Mouse (Mus musculus): ENCODE data around the gene Car1.
"Not testable (repeated sequence)": the region's sequence is repeated elsewhere in the genome, so short reads cannot be mapped to it uniquely, and the experiment has no call there.

The Car1 gene

DNA sequence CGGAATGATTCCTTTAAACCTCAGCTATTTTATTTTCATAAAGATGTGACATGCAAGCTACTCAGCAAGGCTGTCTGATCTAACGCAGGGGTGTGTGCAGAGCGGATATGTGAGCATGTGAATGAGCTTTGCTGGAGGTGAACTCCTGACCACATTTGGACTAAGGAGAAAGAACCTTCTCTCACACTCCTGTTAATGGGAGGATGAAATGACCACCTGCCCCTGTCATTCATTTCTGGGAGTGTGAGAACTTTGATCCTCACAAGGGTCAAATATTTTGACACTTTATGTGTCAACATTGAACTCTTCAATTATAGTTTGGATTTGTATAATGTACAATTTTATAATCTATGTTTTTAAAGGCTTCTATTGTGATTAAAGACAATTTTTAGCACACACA, 25.8 kb downstream of the Car1 start:
- DNase-seq: not testable (repeated sequence)

DNA sequence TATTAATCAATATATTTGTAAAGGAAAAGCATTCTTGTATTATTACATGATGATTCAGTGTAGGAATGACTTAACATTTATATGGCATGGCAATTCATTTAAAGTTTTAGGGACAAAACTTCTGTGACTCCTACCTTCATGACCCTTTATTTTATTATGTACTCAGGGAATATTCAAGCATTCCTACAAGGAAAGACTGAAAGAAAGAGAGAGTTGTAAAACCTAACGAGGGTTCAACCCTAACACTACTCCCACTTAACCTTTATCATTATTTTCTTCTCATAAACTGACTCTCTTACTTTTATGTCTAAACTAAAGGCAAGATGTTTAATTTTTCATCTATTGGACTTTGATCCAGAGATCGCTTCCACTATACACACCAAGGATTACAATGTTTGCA, 28.0 kb downstream of the Car1 start:
- DNase-seq: no peak

DNA sequence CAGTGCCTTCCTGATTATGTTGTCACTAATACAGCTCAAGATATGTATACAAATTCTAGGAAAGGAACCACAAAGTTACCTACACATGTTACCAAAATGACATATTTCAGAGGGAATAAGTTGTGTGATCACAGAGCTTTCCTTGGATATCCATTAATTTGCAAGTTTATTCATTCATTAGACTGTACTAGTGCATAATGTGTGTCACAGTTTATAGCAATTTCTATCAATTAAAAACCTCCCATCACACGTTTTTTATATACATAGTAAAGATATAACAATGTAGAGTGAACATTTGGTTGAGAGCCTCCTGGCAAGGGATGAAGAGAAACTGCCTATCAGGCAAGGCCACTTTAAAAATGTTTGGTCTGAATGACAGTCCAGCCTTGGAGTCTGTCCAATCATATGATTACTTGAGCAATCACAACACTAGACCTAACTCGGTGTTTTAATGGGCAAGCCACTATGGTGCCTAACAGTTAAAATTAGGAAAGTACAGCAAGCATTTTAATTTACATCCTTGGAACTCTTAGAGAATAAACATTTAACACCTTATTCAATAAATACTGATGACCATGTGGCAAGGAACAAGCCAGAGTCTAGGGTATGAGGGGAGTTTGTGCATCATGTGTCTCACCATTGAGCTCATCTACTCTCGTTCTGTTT, 31.5 kb downstream of the Car1 start:
- DNase-seq: not testable (repeated sequence)

DNA sequence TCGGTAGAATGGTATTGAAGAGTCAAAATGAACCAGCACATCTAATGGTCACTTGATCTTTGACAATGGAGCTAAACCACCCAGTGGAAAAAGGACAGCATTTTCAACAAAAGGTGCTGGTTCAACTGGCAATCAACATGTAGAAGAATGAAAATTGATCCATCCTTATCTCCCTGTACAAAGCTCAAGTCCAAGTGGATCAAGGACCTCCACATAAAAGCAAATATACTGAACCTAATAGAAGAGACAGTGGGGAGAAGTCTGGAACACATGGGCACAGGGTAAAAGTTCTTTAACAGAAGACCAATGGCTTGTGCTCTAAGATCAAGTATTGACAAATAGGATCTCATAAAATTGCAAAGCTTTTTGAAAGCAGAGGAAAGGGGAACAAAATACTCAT, 33.6 kb downstream of the Car1 start:
- DNase-seq: not testable (repeated sequence)

DNA sequence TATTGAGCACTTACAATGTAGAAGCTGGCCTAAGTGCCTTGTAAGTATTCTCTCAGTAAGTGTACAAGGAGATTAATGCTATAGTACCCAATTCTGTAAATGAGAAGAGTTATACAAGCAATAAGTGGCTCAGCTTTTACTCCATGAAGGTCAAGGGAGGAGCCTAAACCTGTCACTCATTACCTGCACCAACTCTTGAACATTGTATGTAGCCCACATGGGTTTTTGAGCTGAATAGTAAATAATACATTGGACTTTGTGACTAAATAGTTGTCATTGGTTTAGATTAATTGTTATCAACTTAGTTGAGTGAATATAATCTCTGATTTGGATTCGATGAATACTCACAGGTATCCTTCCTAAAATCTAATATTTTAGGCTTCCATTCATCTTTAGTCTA, 35.7 kb downstream of the Car1 start:
- DNase-seq: not testable (repeated sequence)

DNA sequence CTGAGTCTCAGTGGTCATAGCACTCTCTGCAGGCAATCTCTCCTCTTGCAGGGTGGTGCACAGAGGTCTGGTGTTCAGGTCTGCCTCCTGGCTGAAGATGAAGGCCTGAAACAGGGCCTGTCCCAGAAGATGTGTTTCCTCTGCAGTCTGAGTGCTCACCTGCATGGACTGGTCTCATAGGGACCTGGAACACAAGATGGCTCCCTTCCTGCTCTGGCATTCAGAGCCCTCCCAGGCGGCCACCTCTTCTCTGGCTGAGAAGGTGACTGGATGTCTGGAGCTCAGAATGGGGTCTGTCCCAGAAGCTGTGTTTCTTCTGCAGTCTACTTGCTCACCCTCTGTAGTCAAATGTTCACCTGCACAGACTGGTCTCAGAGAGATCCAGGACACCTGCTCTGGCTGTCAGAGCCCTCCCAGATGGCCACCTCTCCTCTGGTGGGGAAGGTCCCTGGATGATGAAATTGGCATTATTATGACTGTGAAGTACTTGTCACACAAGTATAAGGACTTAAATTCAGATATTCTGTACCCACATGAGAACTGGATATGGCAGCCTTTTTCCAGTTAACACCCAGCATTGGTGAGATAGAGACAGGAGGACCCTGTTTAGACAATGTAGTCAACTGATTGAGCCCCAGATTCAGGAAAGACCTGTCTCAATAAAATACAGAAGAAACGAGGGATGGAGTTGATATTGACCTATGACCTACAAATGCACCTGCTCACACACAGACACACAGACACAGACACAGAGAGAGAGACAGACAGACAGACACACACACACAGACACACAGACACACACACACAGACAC, 43.2 kb downstream of the Car1 start:
- DNase-seq: no peak

DNA sequence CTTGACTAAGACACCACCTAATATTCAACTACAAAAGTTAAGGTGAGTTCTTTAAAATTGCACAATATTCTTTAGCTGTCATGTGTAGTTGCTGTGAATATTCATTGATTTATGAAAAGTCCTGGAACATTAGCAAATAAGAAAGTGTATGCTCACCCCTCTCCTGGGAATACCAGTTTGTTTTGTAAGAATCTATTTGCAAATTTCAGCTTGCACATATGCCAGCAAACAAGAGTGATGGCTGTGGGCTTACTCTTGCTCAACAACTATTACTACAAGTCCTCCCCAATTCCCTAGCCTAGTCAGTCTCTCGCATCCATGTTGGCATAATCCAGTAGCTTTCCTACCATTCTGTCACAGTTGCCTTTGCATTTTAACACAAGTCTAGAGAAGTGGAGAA, 52.5 kb downstream of the Car1 start:
- no peak for DNase-seq

DNA sequence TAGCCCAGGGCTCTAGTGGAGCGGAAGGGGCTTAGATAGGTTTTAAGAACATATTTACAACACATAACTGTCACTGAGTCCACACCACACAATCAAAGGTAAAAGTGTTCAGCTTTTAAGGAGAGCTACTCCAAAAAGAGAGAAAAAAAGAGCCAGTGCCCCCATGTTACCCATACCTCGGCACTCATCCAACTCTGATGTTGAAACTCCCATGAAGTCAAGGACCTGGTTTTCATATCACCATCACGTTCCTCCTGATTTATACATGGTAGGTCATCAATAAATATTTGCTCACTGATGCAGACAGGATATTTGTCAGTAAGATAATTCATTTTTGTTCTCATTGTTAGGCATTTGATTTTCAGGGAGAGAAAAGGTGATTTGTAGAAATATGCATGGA, 62.1 kb downstream of the Car1 start:
- no peak for DNase-seq

DNA sequence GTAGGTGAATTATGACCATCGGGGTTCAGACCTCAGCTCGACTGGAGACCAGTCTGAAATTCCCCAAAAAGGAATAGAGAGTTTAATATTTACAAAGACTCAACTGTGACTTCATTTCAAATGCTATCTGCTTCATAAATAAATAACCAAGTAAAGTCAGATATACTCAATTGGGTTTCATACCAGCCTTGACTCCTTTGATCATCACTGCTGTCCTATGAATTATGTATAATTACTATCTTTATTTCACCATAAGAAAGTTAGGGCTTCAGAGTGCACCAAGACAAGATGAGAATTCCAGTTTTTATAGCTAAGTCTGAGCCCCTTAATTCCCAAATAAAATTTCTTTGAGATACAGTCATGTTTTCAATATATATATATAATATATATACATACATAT, 69.9 kb downstream of the Car1 start:
- no peak for DNase-seq

DNA sequence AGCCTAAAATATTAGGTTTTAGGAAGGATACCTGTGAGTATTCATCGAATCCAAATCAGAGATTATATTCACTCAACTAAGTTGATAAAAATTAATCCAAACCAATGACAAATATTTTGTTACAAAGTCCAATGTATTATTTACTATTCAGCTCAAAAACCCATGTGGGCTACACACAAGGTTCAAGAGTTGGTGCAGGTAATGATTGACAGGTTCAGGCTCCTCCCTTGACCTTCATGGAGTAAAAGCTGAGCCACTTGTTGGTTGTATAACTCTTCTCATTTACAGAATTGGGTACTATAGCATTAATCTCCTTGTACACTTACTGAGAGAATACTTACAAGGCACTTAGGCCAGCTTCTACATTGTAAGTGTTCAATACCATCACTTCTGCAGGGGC, 80.7 kb downstream of the Car1 start:
- DNase-seq: not testable (repeated sequence)

DNA sequence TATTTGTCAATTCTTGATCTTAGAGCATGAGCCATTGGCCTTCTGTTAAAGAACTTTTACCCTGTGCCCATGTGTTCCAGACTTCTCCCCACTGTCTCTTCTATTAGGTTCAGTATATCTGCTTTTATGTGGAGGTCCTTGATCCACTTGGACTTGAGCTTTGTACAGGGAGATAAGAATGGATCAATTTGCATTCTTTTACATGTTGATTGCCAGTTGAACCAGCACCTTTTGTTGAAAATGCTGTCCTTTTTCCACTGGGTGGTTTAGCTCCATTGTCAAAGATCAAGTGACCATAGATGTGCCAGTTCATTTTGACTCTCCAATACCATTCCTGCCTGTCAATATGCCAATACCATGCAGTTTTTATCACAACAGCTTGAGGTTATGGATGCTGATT, 82.7 kb downstream of the Car1 start:
- not testable (repeated sequence) for DNase-seq

All from thymus, postnatal 36 days (tissue).